Mouse (Mus musculus) layer of hippocampus, adult 8-10 months (tissue): ENCODE measurements around the gene Proca1. TPM values are rescaled to one million over a fixed set of nuclear protein-coding genes. Genes with fewer than 3 reads are reported as not detected.

Experiments
- DNase-seq, 2 experiments: peaks; one replicate each; pipeline ENCODE4 v3.0.0; 2022; ENCODE audit warnings: low spot score in 2 of 2
- total RNA-seq, 4 experiments: library from RNA; stranded (reverse); gene quantifications; 2 replicates each; pipeline ENCODE4 v1.2.4; 2022

Proca1 gene
- total RNA-seq = 1 to 10 TPM; 3.9 to 5.9 (median 4.9) TPM

DNA sequence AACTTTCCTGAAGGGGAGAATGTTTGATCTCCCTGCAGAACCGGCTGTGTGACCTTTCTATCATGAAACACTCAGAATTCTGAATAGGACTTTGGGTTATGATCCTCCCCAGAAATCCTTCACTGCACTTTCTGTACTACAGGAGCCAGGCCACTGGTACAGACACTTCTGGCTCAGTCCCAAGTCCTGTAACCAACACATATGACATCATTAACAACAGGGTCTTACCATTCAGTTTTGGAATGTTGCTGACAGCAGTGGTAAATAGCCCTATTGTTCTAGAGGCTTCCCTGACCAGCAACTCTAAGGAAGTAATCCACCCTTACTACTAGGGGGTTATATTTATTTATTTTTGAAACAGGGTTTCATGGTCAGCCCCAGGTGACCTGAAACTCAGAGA lies at the start of gene Proca1:
Proca1 (plus strand) TSS at position 280 of the 400 bp plus-strand sequence.
- DNase-seq = no peak

DNA sequence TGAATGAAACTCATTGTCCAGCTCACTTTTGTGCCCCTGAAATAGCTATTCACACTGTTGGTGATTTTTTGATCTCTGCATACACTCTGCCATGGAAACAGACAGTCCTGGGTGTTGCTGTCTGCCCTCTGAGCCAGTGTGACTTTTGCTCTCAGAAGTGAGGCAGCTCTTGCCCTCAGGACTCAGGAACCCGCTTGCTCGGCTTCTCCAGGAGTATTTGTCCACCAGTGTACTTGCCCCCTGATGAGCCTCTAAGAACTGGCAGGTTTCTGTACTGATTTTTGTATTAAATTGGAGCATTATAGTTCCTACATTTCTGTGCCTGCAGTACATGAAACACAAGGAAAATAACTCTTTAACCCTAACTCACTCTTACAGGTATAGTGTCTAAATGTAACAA lies 49.7 kb upstream of the Proca1 start:
- no peak for DNase-seq

DNA sequence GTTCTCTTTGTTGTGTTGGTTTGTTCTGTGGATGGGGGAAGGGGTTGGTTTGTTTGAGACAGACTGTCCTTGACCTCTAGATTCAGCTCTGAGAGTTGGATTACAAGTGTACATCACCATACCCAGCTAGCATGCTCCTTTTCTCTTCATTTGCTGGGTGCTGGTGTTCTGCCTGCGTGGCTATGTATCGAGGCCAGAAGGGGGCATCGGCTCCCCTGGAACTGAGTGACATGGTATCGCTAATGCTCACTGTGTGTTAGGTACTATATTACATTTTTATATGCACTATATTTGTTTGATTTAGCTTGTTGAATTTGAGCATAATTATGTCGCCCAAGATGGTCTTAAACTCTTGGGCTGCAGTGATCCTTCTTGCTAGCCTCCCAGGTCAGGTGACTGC lies 47.0 kb upstream of the Proca1 start:
- DNase-seq = no peak

DNA sequence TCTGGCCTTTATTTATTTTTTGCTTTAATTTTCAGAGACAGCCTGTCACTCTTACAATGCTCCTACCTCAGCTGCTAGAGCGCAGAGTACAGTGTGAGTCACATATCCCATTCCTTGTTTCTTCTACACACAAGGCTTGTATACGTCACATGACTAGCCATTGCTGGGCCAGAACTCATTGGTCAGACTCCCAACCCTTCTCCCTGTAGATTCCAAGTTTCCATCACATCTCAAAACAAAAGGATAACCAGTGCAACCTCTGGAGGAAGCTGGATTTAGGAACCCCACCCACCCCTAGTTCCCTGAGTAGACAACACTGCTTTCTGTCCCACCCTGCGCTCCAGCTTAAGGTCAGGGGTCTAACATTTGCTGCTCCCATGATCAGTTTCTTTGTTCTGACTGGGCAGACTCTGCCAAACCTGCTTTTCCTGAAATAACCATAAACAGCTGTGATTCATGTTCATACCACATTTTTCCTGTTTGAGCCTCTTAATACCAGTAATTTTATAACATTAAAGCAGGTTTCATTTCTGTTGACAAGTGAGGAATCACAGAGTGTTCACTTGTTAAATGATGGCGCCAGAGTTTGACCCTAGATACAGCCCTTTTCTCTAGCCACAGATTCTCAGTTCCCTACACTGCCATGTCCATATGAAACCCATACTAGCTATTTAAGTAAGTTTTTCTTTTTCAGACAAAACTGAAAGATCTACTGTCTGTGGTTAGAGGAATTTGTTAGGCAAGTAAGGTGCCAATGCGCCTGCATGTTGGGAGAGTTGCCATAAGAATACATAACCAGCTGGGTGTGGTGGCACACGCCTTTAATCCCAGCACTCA lies 46.3 kb upstream of the Proca1 start:
- no peak for DNase-seq

DNA sequence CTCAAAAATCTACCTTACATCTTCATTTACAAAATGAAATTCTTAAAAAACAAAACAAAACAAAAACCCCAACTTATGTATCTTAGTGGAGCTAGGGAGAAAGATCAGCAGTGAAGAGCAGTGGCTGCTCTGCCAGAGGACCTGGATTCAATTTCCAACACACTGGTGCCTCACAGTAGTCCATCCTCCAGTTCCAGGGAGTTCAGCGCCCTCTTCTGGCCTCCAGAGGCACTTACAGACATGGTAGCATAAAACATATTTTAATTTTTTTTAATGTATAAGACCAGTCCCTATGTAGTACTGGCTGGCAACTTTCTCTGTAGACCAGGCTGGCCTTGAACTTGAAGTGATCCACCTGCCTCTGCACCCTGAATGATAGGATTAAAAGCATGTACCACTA lies 42.0 kb upstream of the Proca1 start:
- DNase-seq = no peak

DNA sequence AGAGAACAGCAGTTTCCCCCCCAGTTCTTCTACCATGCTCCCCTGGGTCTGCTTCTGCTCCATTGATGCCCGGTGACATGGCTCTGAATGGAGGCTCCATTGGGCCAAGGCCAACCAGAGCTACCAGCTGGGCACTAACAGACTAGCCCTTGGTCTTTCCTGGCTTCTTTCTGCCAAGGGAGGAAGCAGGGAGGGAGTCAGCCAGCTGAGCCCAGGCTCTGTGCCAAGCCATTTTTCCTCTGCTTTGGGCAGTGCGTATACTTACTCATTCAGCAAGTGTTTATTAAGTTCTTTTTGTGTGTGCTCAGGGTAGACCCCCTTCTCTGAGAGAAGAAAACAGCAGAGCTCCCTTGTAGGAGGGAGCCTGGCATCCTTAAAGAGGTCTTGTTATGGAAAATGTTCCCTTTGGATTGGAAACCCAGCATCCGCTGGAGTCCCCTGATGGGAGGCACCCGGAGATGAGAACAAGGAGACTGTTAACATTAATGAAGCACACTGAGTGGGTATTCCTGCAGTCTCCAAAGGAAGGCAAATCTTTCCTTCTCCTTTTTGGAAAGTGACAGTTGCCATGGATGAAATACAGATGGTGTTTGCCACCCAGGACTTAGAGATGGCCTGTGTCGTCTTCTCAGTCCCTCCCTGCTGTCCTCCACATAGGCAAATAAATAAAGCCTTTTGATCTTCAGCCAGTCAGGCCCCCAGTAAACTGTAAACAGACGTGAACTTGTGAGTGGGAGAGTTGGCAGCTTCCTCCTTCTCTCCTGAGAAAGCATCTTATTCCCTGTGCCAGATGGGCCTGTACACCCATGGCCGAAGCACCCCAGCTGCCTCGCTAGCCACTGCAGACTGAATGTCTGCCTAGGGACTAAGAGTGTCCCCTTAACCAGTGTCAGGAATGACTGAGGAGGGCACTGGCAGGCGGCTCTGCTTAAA lies 40.6 kb upstream of the Proca1 start:
- peak; percentile 87 to 91 for DNase-seq

DNA sequence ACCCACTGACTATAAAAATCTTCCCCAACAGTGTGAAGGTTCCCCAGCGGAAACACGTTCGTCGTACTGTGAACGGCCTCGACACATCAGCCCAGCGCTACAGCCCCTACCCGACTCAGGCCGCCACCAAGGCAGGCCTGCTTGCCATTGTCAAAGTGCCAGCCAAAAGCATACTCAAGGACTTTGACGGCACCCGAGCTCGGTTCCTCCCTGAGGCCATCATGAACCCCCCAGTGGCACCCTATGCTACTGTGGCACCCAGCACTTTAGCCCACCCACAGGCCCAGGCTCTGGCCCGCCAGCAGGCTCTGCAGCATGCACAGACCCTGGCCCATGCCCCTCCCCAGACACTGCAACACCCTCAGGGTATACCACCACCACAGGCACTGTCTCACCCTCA lies 39.4 kb upstream of the Proca1 start:
- no peak for DNase-seq

DNA sequence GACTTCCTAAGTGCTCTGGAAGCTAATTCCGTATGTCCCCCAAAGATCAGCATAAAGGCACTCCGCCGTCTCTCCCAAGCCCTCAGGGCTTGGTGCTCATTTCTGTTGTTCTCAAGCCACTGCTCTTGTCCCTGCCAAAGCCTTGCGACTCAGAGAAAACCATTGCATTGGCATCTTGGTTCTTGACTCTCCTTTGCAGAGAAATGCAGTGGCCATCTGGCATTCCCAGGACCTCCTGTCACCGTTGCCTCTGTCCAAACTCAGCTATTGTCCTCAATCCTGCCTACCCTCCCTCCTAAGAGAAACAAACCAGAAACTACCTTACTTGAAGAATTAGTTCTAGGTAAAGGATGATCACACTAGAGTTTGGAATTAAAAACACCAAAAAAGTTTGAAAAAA lies 37.5 kb upstream of the Proca1 start:
- DNase-seq = no peak

DNA sequence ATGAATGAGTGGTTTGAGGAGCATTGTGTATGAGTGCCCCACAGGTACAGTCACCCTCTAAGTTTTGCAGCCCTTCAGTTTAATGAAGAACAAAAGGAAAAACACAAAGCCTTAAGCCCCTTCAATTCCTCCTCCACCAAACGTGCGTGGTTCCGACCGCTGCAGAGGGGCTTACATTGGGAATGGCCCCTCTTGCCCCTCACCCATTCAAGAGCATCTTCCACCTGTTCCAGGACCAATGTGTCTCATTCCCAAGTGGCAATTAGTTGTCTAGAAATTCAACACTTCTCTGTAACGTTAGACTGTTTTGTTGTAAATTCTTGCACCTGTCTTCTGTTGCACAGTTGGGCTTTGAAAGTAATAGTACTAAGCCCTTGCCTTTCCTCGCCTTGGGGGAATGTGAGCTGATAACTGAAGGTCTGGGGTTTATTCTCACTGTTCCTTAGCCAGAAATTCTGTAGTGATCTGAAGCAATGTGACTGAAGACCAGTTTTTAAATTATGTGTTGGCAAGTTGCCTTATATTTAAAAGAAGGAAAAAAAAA lies 37.0 kb upstream of the Proca1 start:
- no peak for DNase-seq

DNA sequence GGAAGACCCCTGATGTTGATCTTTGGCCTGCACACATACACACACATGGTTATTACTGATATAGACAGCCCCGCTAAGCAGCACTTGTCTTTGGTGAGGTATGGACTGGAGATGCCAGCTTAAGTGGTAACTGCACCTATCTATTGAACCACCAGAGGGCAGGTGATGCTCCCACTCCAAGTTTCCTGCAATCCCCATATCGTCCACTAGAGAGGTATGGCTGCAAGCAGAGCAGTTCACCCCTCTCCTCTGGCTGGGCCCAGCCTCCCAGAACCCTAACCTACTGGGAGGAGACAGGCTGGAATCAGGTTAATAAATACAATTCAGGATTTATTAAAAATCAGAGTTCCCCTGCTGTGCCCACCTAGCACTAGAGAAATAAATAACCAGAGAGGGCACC lies 34.1 kb upstream of the Proca1 start:
- DNase-seq = peak in 1 of 2 experiments; percentile 81

DNA sequence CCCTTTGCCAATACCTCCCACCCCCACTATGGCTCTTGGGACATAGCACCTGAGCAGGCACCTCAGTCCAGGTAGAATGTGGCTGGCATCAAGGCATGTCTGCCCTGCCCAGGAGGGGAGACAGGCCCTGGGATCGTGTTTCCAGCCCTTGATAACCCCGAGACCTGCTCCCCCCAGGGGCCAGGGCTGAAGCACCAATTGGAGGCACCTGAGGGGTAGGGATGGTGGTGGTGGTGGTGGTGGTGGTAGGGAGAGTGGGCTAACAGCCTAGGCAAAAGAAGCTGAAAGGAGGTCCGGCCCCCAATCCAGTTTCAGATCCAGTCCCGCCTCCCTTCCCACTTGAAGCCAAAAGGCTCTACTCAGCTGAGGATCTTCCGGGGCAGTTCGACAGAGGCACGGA lies 33.6 kb upstream of the Proca1 start:
- no peak for DNase-seq

DNA sequence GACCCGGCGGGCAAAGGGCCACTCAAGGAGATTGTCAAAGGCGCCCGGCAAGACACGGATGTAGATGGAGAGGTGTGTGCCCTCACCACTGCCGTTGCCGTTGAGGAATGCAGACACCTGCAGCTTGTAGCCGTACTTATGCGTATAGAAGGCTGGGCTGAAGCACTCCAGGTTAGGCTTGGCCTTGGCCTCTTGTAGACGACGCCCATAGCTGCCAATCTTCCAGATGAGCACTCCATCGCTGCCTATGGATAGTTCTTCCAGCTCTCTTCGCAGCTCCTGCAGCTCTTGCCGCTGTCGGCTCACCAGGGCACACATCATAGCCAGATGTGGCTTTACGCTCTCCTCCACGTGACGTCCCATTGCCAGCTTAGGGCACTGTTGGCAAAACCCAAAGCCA lies 33.0 kb upstream of the Proca1 start:
- no peak for DNase-seq

DNA sequence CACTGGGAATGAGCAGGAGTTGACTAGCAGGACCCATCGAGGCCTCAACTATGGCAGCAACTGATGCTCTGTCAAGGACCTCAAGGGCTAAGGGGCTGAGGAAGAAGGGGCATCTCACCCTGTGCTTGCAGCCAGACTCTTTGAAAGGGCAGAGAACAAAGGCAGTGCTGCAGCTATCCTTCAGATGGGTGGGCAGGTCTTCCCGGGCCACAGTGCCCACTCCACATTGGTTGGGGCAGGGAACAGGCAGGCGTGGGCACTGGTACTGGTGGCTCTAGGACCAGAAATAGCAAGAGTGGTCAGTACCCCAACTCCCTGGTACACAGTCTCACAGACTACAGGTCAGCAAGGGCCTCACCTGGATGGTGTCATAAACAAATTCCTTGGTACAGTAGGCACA lies 32.5 kb upstream of the Proca1 start:
- no peak for DNase-seq

DNA sequence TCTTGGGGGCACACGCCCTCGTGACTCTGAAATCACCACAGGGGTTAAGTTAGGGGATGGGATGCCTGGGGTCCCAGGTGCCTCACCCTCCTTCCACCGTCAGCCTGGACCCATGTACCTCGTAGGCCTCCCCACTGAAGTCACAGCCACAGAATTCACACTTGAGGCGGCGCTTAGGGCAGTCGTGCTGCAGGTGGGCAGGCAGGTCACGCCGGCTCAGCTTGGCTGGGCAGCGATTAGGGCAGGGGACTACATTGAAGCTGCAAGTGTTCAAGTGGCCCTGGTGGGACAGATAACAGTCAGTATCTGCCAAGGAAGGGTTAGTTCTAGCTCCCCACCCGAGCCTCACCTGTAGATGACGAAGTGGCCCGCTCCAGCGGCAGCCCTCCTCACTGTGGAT lies 32.0 kb upstream of the Proca1 start:
- DNase-seq = no peak

DNA sequence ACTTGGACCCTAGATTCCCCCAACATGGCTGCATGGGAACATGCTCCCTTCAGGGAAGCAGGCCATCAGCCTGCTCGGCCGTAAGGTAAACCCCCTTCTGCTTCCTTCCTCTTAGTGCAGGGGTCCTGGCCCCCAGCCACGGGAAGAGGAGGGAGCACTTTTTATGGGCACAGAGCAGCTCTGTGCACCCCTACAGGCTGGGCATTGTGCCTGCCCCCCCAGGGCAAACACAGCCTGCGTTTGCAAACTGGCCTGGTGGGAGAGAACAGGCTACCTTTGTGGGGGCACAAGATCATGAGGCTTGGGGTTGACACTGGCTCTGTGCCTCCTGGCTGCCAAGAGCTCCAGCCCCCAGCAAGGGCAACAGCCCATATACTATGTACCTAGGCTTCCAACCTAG lies 31.2 kb upstream of the Proca1 start:
- DNase-seq = no peak

DNA sequence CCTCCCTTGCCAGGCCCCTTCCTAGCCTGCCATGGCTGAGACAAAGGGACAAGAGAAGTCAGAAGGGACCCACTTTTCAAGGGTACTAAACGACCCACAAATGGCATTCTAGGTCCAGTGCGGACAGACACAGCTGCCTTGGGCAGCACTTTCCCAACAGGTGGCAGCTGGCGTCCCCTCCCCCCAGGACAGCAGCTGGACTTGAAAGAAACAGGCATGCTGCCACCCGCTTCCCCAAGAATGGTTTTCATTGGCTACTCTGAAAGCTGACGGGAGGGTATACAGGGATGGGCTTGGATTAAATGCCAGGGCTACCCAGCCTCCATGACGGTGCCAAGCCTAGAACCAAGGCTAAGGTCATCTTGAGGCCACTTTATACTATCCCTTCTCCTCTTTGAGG lies 30.7 kb upstream of the Proca1 start:
- DNase-seq = no peak

DNA sequence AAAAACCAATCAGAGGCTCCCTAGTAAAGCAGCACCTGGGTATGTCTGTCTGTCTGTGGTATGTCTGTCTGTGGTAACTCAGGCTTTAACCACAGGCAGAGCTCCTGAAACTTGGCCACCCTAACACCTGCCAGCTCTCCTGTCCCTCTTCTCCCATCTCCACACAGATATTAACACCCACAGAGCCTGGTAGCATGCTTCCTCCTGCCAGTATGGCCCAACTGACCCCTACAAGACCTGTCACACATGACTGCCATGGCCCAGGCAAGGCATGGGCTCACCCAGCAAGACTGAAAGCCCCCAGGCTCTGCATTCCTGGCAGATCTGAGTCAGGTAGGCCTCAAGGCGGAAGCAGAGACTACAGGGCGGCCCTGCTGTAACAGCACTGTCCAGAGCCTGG lies 30.1 kb upstream of the Proca1 start:
- no peak for DNase-seq

DNA sequence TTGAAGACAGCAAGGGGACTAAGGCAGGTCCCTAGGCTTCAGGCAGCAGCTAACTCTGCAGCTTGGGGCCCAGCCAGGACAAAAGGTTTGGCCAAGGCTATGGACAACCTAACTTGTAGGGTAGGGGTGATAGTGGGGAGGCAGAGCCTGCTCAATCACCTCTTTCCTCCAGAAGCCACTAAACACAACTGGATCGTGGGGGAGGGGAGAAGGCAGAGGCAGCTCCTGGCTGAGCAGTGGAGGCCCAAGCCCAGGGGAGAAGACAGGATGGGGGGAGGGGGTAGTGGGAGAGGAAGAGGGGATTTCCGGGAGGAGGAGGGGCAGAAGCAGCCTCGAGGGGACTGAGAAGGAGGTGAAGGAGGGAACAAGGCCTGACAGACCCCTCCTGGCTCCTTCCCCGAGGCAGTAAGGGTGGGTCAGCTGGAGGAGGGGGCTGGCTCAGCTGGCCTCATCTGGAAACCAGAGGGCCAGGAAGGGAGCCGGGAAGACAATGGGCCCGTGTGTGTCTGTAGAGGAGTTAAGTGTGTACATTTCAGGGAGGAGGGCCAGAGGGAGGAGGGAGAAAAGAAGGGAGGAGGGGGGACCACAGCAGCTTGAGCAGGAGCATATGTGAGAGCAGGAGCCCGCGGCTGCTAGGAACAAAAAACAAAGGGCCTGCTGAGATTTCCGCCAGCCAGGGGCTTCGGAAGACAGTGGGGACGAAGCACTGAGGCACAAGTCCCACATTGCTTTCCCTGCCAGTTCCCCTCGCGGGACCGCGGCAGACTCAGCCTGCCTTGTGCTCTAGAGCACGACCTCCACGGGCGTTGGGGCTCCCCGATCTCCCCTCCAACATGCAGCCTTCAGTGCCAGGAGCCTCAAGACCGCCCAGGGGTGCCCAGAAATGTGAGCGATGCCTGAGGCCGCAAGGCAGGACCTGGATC lies 29.2 kb upstream of the Proca1 start:
- no peak for DNase-seq

DNA sequence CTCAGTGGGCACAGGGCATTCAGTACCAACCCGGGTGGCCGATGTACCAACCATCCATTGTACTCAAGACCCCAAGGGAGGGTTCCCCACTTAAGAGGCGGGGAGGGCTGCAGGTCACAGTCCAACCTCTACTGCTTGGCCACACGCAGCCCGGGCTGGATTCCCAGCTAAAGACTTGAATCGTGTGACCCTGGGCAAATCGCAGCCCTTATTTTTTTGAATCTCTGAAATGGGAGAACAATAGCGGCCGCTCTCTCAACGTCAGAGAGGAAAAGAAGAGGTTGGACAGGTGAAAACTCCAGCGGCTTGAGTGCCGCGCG lies 28.6 kb upstream of the Proca1 start:
- DNase-seq = no peak

DNA sequence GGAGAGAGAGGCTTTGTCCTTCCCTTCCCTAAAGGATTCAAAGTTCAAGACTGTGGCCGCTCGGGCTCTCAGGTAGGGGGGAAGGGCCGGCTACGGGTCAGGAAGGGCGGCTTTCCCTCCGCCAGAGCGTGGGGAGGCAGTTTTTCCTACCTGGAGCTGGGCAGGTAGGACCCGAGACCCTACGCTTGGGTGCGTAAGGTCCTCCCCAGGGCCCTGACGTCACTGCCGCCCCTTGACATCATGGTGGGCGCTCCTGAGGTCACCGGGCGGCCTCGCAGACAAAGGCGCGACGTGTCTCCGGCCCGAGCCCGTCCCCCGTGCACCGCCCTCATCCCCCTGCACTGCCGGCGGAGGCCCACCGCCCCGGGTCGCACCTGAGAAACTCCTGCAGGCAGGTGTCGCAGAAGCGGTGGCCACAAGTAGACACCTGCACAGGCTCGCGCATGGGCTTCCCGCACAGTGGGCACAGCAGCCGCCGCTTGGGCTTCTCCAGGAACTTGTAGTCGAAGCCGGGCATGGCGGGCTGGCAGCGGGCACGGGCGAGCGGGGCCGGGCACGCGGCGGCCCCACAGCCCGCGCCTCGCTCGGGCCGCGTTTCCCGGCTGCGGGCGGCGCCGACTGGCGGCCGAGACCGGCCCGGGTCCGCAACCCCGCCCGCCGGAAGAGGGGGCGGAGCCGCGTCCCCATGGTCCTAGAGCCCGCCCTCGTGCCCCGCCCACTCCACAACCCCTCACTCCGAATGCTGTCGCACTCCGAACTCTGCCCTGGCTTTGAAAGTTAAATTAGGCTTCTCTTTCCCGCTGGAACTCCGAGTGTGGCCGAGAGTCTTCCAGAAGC lies 28.1 kb upstream of the Proca1 start, which contains the start of gene Traf4:
Traf4 (minus strand) TSS at position 666 of the 837 bp plus-strand sequence.
- DNase-seq = no peak
